Mouse (Mus musculus) brain, embryonic 14.5 days (tissue): ENCODE results near the gene Btbd9.

Experiments used
- CTCF ChIP-seq: fragments of 200-500 bp; IDR thresholded peaks from 2 replicates; pipeline ENCODE4 v1.5.1; 2012; ENCODE audit warnings: inconsistent platforms, mild to moderate bottlenecking, moderate library complexity, borderline replicate concordance; ENCODE audit not compliant: insufficient read depth, insufficient read length; ENCODE audit errors: extremely low read depth
- POLR2A ChIP-seq: fragments of 200-500 bp; IDR thresholded peaks from 2 replicates; pipeline ENCODE4 v1.6.1; 2012; ENCODE audit warnings: mild to moderate bottlenecking, inconsistent platforms, borderline replicate concordance; ENCODE audit not compliant: poor library complexity, insufficient read depth, insufficient read length, severe bottlenecking; ENCODE audit errors: extremely low read depth

- TF ChIP-seq POLR2A = no peak
- no peak for TF ChIP-seq CTCF
Observed at GRCm38 (mm10) chr17:30245308-30245706, 331.0 kb downstream of the Btbd9 start.
